8 mouse cellular contexts compared by ENCODE assay signal in the genomic region with DNA sequence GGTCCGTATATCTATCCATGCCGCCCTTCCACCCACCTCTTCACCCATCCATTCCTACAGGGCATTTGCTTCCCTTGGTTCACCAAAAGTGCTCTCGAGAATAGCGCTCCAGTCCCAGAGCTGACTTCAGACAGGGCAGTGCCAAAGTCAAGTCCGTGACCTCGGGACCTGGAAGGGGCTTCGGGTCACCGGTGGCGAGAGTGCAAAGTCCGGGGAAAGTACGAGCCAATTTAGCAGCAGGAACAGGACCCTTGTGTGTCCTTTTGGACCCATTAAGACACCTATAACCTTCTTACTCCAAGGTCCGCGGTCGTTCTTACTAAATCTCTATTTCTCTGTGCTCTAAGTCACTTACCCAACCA. TPM values are rescaled to one million over a fixed set of nuclear protein-coding genes. Genes with fewer than 3 reads are reported as not detected.
A peak's percentile ranks its signal among the peaks of the same experiment; 100 is the strongest.
DNase-seq lines count a peak whose midpoint lies in the region; ATAC-seq lines count a peak whose summit lies in the region.

No protein-coding gene starts in this region.

- H3K9ac ChIP-seq in intestine, embryonic 16.5 days (ENCODE audit: low read depth, low read length): peak overlapping the region; percentile 68
- peak overlapping the region; percentile 71 for H3K9ac ChIP-seq in midbrain, embryonic 11.5 days (ENCODE audit: low read length)

- peak overlapping the region; percentile 96 for H3K4me2 ChIP-seq in intestine, embryonic 16.5 days (ENCODE audit: low read depth, low read length)
- peak overlapping the region; percentile 66 for H3K4me2 ChIP-seq in midbrain, embryonic 11.5 days

- 0% methylated on average over 14 of the region's 14 CpGs for WGBS in embryonic facial prominence, embryonic 10.5 days
- WGBS in intestine, embryonic 16.5 days: under 1% methylated on average over 14 of the region's 14 CpGs
- under 1% methylated on average over 14 of the region's 14 CpGs for WGBS in midbrain, embryonic 11.5 days

- H3K4me3 ChIP-seq in embryonic facial prominence, embryonic 10.5 days: peak overlapping the region; percentile 85
- peak overlapping the region; percentile 90 for H3K4me3 ChIP-seq in intestine, embryonic 16.5 days (ENCODE audit: low read length)
- peak overlapping the region; percentile 72 for H3K4me3 ChIP-seq in midbrain, embryonic 11.5 days (ENCODE audit: low read depth, low read length)

- H3K36me3 ChIP-seq in embryonic facial prominence, embryonic 10.5 days (replicated peaks): peaks cover 18% of the 10 kb centered on the region
- H3K36me3 ChIP-seq in intestine, embryonic 16.5 days (ENCODE audit: control insufficient read depth, insufficient read depth, low read length): peaks cover 5% of the 10 kb centered on the region; the same call in 1 of the 2 replicates
- H3K36me3 ChIP-seq in midbrain, embryonic 11.5 days (ENCODE audit: control insufficient read depth, insufficient read depth, low read length): no peaks in the 10 kb centered on the region

- DNase-seq in layer of hippocampus, adult 11-12 months (ENCODE audit: low spot score): peak; percentile 34
- DNase-seq in layer of hippocampus, adult 9-11 months: no peak
- no peak for DNase-seq in embryonic facial prominence, embryonic 10.5 days (ENCODE audit: low spot score)
- no peak for DNase-seq in midbrain, embryonic 11.5 days (ENCODE audit: low spot score, missing footprints)
- no peak for DNase-seq in retina, postnatal 1 day
- DNase-seq in gastrocnemius, postnatal 36 days: no peak
- no peak for DNase-seq in retina, embryonic 14.5 days (ENCODE audit: low spot score)

- peak; percentile 17; the same call in 1 of the 2 replicates for ATAC-seq in intestine, embryonic 16.5 days
- no peak; the same call in 1 of the 2 replicates for ATAC-seq in midbrain, embryonic 11.5 days (ENCODE audit: low FRiP score)

- intact Hi-C loops in gastrocnemius, postnatal 36 days (cut with DNase I): no loop called here

- H3K9me3 ChIP-seq in embryonic facial prominence, embryonic 10.5 days: no peaks in the 10 kb centered on the region
- no peaks in the 10 kb centered on the region for H3K9me3 ChIP-seq in intestine, embryonic 16.5 days (ENCODE audit: control insufficient read depth, low read length)
- H3K9me3 ChIP-seq in midbrain, embryonic 11.5 days (ENCODE audit: control insufficient read depth, low read length): no peaks in the 10 kb centered on the region

- H3K27ac ChIP-seq in embryonic facial prominence, embryonic 10.5 days (replicated peaks): peak overlapping the region; percentile 94
- H3K27ac ChIP-seq in intestine, embryonic 16.5 days (ENCODE audit: low read length): peak overlapping the region; percentile 94
- H3K27ac ChIP-seq in midbrain, embryonic 11.5 days (ENCODE audit: low read depth, low read length): peak overlapping the region; percentile 97

- peaks cover 50% of the 10 kb centered on the region for H3K4me1 ChIP-seq in embryonic facial prominence, embryonic 10.5 days
- H3K4me1 ChIP-seq in intestine, embryonic 16.5 days (ENCODE audit: control insufficient read depth, insufficient read depth, low read length): peaks cover 26% of the 10 kb centered on the region
- H3K4me1 ChIP-seq in midbrain, embryonic 11.5 days (ENCODE audit: control insufficient read depth, insufficient read depth, low read length): peaks cover 41% of the 10 kb centered on the region

- H3K27me3 ChIP-seq in embryonic facial prominence, embryonic 10.5 days (replicated peaks; ENCODE audit: low read depth, poor library complexity, severe bottlenecking): peaks cover 23% of the 10 kb centered on the region
- H3K27me3 ChIP-seq in intestine, embryonic 16.5 days (replicated peaks; ENCODE audit: control insufficient read depth, insufficient read depth, low read length): no peaks in the 10 kb centered on the region
- no peaks in the 10 kb centered on the region for H3K27me3 ChIP-seq in midbrain, embryonic 11.5 days (ENCODE audit: control insufficient read depth, insufficient read depth, low read length)

RNA-seq across cellular contexts. Expression of a gene that starts 0.3 kb away (rescaled TPM):
- polyA plus RNA-seq in embryonic facial prominence, embryonic 10.5 days (2016; fragmentation: Nextera tagmentation; extraction: Ambion mirVana): 136 and 144 TPM in 2 replicates
- 98.7 and 105 TPM in 2 replicates for polyA plus RNA-seq in intestine, embryonic 16.5 days (2015; fragmentation: Nextera tagmentation; extraction: Ambion mirVana)
- polyA plus RNA-seq in midbrain, embryonic 11.5 days (2014; fragmentation: Nextera tagmentation; extraction: Ambion mirVana): 300 and 322 TPM in 2 replicates
- 1 to 10 TPM; 7.5 to 7.9 TPM for total RNA-seq in gastrocnemius, postnatal 36 days (2021)

RNA-seq across cellular contexts. Expression of a gene that starts 14.9 kb away (rescaled TPM):
- 175 and 177 TPM in 2 replicates for polyA plus RNA-seq in embryonic facial prominence, embryonic 10.5 days (2016; fragmentation: Nextera tagmentation; extraction: Ambion mirVana)
- polyA plus RNA-seq in intestine, embryonic 16.5 days (2015; fragmentation: Nextera tagmentation; extraction: Ambion mirVana): 102 and 112 TPM in 2 replicates
- 163 and 169 TPM in 2 replicates for polyA plus RNA-seq in midbrain, embryonic 11.5 days (2014; fragmentation: Nextera tagmentation; extraction: Ambion mirVana)
- 10 to 100 TPM; 33.2 TPM for total RNA-seq in gastrocnemius, postnatal 36 days (2021)

RNA-seq across cellular contexts. Expression of a gene that starts 45.6 kb away (rescaled TPM):
- 1.3 and 2.0 TPM in 2 replicates for polyA plus RNA-seq in embryonic facial prominence, embryonic 10.5 days (2016; fragmentation: Nextera tagmentation; extraction: Ambion mirVana)
- 8.9 and 11.7 TPM in 2 replicates for polyA plus RNA-seq in intestine, embryonic 16.5 days (2015; fragmentation: Nextera tagmentation; extraction: Ambion mirVana)
- polyA plus RNA-seq in midbrain, embryonic 11.5 days (2014; fragmentation: Nextera tagmentation; extraction: Ambion mirVana): 1.5 and 1.6 TPM in 2 replicates
- total RNA-seq in gastrocnemius, postnatal 36 days (2021): 1 to 10 TPM; 6.7 to 9.9 TPM

RNA-seq across cellular contexts. Expression of a gene that starts 47.3 kb away (rescaled TPM):
- polyA plus RNA-seq in embryonic facial prominence, embryonic 10.5 days (2016; fragmentation: Nextera tagmentation; extraction: Ambion mirVana): 1.8 and 2.0 TPM in 2 replicates
- polyA plus RNA-seq in intestine, embryonic 16.5 days (2015; fragmentation: Nextera tagmentation; extraction: Ambion mirVana): 7.1 and 9.0 TPM in 2 replicates
- 0.52 and 0.73 TPM in 2 replicates for polyA plus RNA-seq in midbrain, embryonic 11.5 days (2014; fragmentation: Nextera tagmentation; extraction: Ambion mirVana)
- 1 to 10 TPM; 1.8 to 2.1 TPM for total RNA-seq in gastrocnemius, postnatal 36 days (2021)
